Mouse (Mus musculus) embryonic facial prominence, embryonic 11.5 days (tissue): ENCODE data around the gene Gnai1. TPM values are rescaled to one million over a fixed set of nuclear protein-coding genes. Genes with fewer than 3 reads are reported as not detected.

ENCODE experiments used
- ATAC-seq: fragments of 200-750 bp; cut with Nextera tagmentation; replicated peaks from 2 replicates; pipeline ENCODE4 v1.8.0; 2017; ENCODE audit warnings: low read depth; ENCODE audit not compliant: insufficient number of reproducible peaks, low FRiP score, low TSS enrichment
- DNase-seq: peaks from one replicate; pipeline ENCODE4 v3.0.0-alpha.2; 2015; ENCODE audit warnings: low spot score
- H3K27ac ChIP-seq: fragments of 300-500 bp; sonication (generic); replicated peaks from 2 replicates; pipeline ENCODE4 v1.5.1; 2014; ENCODE audit warnings: mild to moderate bottlenecking, low read depth, low read length, control low read depth
- H3K27me3 ChIP-seq: fragments of 300-500 bp; sonication (generic); 2 replicates; pipeline ENCODE4 v1.6.1; 2014; ENCODE audit warnings: mild to moderate bottlenecking, low read length, moderate library complexity, mixed read lengths; ENCODE audit not compliant: control insufficient read depth, insufficient read depth
- H3K36me3 ChIP-seq: fragments of 300-500 bp; sonication (generic); replicated peaks from 2 replicates; pipeline ENCODE4 v1.6.1; 2014; ENCODE audit warnings: low read depth, mild to moderate bottlenecking, low read length, moderate library complexity, mixed read lengths; ENCODE audit not compliant: control insufficient read depth, insufficient read depth
- H3K4me1 ChIP-seq: fragments of 300-500 bp; sonication (generic); 2 replicates; pipeline ENCODE4 v1.6.1; 2014; ENCODE audit warnings: low read length, mixed read lengths; ENCODE audit not compliant: control insufficient read depth, insufficient read depth
- H3K4me2 ChIP-seq: fragments of 300-500 bp; sonication (generic); 2 replicates; pipeline ENCODE4 v1.6.1; 2014; ENCODE audit warnings: low read depth, mild to moderate bottlenecking, control low read depth, low read length, moderate library complexity
- H3K4me3 ChIP-seq: fragments of 300-500 bp; sonication (generic); 2 replicates; pipeline ENCODE4 v1.5.1; 2014; ENCODE audit warnings: low read depth, low read length, control low read depth
- H3K9ac ChIP-seq: fragments of 300-500 bp; sonication (generic); replicated peaks from 2 replicates; pipeline ENCODE4 v1.6.1; 2014; ENCODE audit warnings: mild to moderate bottlenecking, control low read depth, low read length
- H3K9me3 ChIP-seq: fragments of 300-500 bp; sonication (generic); replicated peaks from 2 replicates; pipeline ENCODE4 v1.6.1; 2016; ENCODE audit warnings: mild to moderate bottlenecking, low read length, inconsistent platforms, mixed read lengths; ENCODE audit not compliant: control insufficient read depth
- WGBS: fragments of 180-500 bp; shearing (Covaris S2); extraction: QIAGEN DNeasy Blood & Tissue Kit; methylation state at CpG from one replicate; pipeline ENCODE4 v1.1.7; 2014; 5-methylcytosine and 5-hydroxymethylcytosine counted together
- polyA plus RNA-seq: library from polyadenylated mRNA; unstranded; fragments of >200 nt; fragmentation: Nextera tagmentation; extraction: Ambion mirVana; gene quantifications from 2 replicates; pipeline ENCODE4 v1.2.1, GENCODE M21; 2014

Gnai1 gene
- polyA plus RNA-seq, 1 experiment from 2014 or later, result 19.9 TPM

DNA sequence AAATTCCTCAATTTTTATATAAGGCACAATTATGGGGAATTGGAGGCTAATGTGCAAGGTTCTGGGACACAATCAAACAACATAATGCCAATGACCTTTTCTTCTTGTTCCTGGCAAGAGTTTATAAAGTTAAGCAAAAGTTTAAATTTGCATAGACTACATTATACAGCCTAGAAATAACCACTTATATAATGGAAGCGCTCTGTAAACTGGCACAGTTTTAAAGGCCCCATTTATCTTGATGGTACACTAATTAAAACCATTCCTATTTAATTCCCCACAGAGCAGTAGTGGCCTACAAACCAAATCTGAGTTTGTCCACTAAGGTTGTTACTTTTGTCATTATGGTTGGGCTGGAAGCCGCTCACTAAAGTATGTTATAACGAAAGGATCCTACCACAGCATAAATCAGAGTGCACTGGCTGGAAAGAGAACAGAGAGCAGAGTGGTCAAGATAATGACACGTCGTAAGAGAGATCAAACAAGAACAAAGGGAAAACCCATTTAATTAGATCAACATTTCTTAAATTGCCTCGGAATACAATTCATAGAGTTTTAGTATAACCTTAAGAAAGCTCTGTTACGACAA is 85.7 kb downstream of the Gnai1 start:
- Histone ChIP-seq H3K4me3 (no peak overlapping the region), H3K27me3 (no peaks in the 10 kb centered on the region), H3K27ac (no peak overlapping the region), H3K4me2 (no peak overlapping the region), H3K9me3 (no peaks in the 10 kb centered on the region), H3K9ac (no peak overlapping the region), H3K4me1 (no peaks in the 10 kb centered on the region), H3K36me3 (no peaks in the 10 kb centered on the region)
- DNase-seq (no peak), ATAC-seq (no peak)
- 87% methylated on average over 7 of the region's 7 CpGs for WGBS

DNA sequence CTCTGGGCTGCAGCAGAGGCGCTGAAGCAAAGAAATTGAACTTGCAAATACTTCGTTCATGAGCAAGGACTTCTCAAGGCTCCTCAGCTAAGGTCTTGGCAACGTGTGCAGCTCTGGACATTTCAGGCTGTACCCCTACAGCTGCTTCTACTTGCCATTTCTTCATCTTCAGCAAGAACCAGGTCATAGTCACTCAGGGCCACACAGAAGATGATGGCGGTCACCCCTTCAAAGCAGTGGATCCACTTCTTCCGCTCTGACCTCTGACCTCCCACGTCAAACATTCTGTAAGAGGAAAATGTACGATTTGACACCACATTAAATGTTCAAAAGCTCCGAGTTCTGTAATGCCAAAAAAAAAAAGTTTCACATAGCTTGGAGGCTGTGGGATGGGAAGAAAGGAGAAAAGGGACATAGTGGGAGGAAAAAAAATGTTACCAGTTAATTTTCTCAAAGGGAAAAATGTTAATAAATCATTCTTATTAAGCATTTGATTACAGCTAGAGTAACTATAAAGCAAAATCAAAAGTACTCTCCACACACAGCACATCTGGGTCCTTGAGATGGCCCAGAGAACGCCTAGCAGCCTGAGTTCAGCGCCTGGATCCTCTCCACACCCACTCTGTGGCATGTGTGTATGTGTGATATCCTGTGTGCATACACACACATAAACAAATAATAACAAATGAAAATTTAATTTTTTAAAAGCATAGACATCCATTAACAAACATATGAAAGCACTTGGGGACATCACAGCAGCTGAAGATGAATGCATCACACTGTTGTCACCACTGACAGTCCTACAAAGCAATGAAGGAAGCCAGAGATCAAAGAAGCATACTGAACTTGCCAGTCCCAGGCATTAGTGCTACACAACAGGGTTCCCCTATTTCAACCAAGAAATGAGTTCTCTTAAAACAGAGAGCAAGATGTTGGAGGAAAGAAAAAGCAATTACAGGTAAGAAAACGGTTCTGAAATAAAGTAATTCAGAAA is 86.6 kb downstream of the Gnai1 start:
- Histone ChIP-seq H3K4me2 (no peak overlapping the region), H3K36me3 (no peaks in the 10 kb centered on the region), H3K9me3 (no peaks in the 10 kb centered on the region), H3K4me1 (no peaks in the 10 kb centered on the region), H3K27ac (no peak overlapping the region), H3K4me3 (no peak overlapping the region), H3K9ac (no peak overlapping the region), H3K27me3 (no peaks in the 10 kb centered on the region)
- 82% methylated on average over 11 of the region's 11 CpGs for WGBS
- DNase-seq (no peak), ATAC-seq (no peak)

DNA sequence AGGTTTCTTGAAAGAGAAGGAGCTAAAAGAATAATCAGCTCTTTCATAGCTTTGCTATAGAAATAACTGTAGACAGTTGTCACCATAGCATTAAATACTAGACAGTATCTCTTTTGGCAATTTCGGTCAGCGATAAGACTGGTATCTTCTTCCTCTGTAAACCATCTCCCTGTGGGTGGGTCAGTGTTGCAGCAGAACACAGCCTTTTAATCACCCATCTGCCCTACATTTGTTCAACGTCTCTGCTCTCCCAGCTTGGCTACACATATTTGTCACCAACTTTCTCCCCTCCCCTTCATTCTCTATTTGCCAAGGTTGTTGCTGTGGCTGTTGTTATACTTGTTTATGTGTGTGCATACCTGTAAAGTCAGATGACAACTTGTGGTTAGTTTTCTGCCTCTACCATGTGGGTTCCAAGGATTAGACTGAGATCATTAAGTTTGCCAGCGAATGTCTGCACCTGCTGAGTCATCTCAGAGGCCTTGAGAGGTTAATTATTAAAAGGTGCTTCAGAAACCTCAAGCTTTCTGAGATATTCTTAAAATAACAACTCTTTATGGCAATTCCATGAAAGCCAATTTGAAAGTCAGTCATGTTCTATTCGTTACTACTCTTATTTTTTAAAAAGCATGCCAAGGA is 109.7 kb downstream of the Gnai1 start:
- Histone ChIP-seq H3K36me3 (no peaks in the 10 kb centered on the region), H3K9ac (no peak overlapping the region), H3K4me2 (no peak overlapping the region), H3K4me1 (no peaks in the 10 kb centered on the region), H3K27me3 (no peaks in the 10 kb centered on the region), H3K4me3 (no peak overlapping the region), H3K9me3 (no peaks in the 10 kb centered on the region), H3K27ac (no peak overlapping the region)
- no peak for ATAC-seq
- no peak for DNase-seq
- 77% methylated on average over 5 of the region's 5 CpGs for WGBS

DNA sequence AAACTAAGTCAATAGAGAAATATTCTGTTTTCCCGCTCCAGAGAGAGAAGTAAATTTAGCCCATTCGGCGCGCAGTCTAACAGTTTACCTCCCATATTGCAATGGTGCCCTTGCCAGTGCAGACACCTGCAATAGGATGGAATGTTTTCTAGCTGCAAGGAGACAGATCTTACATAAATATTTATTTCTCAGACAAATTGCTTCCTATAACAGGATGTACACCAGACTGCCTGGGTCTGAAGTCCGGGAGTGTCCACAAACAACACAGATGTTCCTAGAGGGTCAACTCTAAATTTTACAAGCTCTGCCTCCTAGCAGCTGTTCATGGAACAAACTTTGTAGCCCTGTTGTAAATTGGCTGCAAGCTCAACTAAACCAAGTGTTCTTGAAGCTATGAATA is 111.0 kb downstream of the Gnai1 start:
- Histone ChIP-seq H3K4me2 (no peak overlapping the region), H3K4me3 (no peak overlapping the region), H3K27me3 (no peaks in the 10 kb centered on the region), H3K9me3 (no peaks in the 10 kb centered on the region), H3K27ac (no peak overlapping the region), H3K9ac (no peak overlapping the region), H3K4me1 (no peaks in the 10 kb centered on the region), H3K36me3 (no peaks in the 10 kb centered on the region)
- ATAC-seq (no peak), DNase-seq (no peak)
- 87% methylated on average over 5 of the region's 5 CpGs for WGBS

DNA sequence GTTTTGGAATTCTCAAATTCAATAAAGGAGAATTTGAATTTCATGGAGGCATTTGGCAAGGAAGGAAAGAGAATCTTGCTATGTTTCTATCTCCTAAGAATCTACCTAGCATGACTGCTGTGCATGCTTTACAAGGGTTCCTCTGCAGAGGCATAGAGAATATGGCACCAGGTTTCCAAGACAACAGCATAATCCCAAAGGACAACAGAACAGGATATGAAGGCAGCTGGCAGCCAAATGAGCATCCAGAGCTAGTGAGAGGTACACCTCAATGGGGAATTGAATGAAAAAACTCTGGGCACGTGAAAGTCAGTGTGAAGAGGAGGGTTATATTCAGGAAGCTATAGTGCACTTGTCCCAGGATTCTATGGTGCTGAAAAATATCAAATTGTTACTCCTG is 130.8 kb downstream of the Gnai1 start:
- no peak for DNase-seq
- no peak overlapping the region for H3K4me3 ChIP-seq
- WGBS, result 53% methylated on average over 1 of the region's 1 CpGs
- H3K4me2 ChIP-seq, result no peak overlapping the region
- no peak overlapping the region for H3K9ac ChIP-seq
- no peaks in the 10 kb centered on the region for H3K9me3 ChIP-seq
- no peak for ATAC-seq
- H3K36me3 ChIP-seq, result no peaks in the 10 kb centered on the region
- H3K27me3 ChIP-seq, result no peaks in the 10 kb centered on the region
- no peaks in the 10 kb centered on the region for H3K4me1 ChIP-seq
- H3K27ac ChIP-seq, result no peak overlapping the region

DNA sequence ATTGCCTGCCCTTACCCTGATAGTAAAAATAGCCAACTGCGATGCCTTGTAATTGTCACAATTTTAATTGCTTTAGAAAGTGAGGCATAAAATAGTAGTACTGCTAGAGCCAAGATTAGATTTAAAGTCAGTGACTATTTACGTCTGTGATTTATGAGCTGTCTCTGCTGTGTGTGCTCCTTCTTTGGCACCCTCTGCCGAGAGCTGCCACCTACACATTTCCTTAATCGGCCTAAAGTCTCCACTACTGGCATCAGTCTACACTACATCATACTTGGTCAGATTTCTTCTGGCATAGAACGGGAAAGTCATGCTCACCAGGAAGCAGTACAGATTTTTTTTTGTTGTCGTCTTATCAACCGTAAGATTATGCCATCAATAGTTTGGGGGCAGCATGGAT is 131.3 kb downstream of the Gnai1 start:
- no peak overlapping the region for H3K9ac ChIP-seq
- ATAC-seq (no peak), DNase-seq (no peak)
- no peaks in the 10 kb centered on the region for H3K36me3 ChIP-seq
- WGBS, result 82% methylated on average over 7 of the region's 7 CpGs
- no peaks in the 10 kb centered on the region for H3K27me3 ChIP-seq
- H3K4me2 ChIP-seq, result no peak overlapping the region
- H3K9me3 ChIP-seq, result no peaks in the 10 kb centered on the region
- H3K4me3 ChIP-seq, result no peak overlapping the region
- no peaks in the 10 kb centered on the region for H3K4me1 ChIP-seq
- no peak overlapping the region for H3K27ac ChIP-seq

DNA sequence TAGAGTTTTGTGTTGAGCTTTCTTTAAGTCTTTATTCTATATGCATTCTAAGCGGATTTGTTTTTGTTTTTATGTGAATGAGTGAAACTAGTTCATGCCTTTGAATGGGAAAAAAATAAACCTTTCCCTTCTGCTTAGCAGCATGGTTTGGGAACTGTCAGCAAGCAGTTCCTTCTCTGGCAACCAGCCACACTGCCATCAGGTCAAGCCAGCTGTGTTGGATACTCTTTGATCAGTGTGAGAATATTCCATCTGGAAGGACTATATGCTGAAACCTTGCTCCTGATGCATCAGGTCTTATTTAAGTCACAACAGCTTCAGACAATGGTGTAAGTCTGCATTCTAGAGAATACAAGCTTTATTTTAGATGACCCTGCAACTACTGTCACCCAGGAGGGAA is 139.3 kb downstream of the Gnai1 start:
- no peak for DNase-seq
- WGBS, result 62% methylated on average over 1 of the region's 1 CpGs
- Histone ChIP-seq H3K4me3 (no peak overlapping the region), H3K27ac (no peak overlapping the region), H3K9ac (no peak overlapping the region), H3K27me3 (no peaks in the 10 kb centered on the region), H3K4me1 (no peaks in the 10 kb centered on the region), H3K36me3 (no peaks in the 10 kb centered on the region), H3K9me3 (no peaks in the 10 kb centered on the region), H3K4me2 (no peak overlapping the region)
- ATAC-seq, result no peak

DNA sequence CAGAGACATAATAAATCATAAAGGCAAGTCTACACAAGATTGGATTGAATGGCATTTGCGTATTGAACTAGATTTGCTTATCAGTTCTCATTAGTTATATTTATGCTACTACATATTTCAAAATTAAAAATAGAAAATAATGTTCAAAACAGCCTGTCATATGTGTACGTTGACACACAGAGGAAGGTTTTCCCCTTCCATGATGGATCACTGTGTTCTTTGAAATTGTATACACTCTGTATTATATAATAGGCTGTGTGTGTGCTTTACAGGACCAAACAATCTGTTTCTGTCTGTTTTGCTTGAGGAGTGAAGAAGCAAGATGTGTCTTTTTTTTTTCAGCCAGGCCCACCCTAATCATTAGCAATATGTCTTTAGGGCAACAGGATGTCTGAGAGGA is 141.9 kb downstream of the Gnai1 start:
- WGBS, result 86% methylated on average over 2 of the region's 2 CpGs

More for the DNA sequence above, 141.9 kb downstream of the Gnai1 start:
- H3K4me2 ChIP-seq, result no peak overlapping the region
- ATAC-seq (no peak), DNase-seq (no peak)
- H3K9me3 ChIP-seq, result no peaks in the 10 kb centered on the region
- H3K27ac ChIP-seq, result no peak overlapping the region
- no peak overlapping the region for H3K9ac ChIP-seq
- no peaks in the 10 kb centered on the region for H3K4me1 ChIP-seq
- no peaks in the 10 kb centered on the region for H3K27me3 ChIP-seq
- H3K36me3 ChIP-seq, result no peaks in the 10 kb centered on the region
- H3K4me3 ChIP-seq, result no peak overlapping the region
